Mouse (Mus musculus) left cerebral cortex, adult 2 months (tissue): ENCODE measurements around the gene Bcl9. TPM values are rescaled to one million over a fixed set of nuclear protein-coding genes. Genes with fewer than 3 reads are reported as not detected.

Experiments used
- DNase-seq, 2 experiments: peaks; one replicate each; pipeline ENCODE4 v3.0.0; 2021 to 2022; ENCODE audit warnings: low spot score in 2 of 2, mixed read lengths in 1 of 2; ENCODE audit errors: extremely low spot score in 1 of 2
- H3K27ac ChIP-seq: fragments of 200-600 bp; 2 replicates; pipeline ENCODE4 v1.8.1; 2022
- H3K4me3 ChIP-seq: fragments of 200-600 bp; 2 replicates; pipeline ENCODE4 v1.8.1; 2022
- CTCF ChIP-seq: fragments of 200-600 bp; IDR thresholded peaks from 2 replicates; pipeline ENCODE4 v1.8.1; 2022; ENCODE audit warnings: antibody characterized with exemption, mild to moderate bottlenecking, moderate library complexity
- intact Hi-C: fragments of 180-260 bp; cut with DNase I; formaldehyde crosslinking; loops from one replicate; pipeline ENCODE4 v1.15.1; 2025
- total RNA-seq, 2 experiments: library from RNA; stranded (reverse); gene quantifications; 2 replicates each; pipeline ENCODE4 v1.2.3; 2021

Bcl9 gene
- total RNA-seq, 2 experiments from 2014 or later, result 55.3 to 60.0 TPM

DNA sequence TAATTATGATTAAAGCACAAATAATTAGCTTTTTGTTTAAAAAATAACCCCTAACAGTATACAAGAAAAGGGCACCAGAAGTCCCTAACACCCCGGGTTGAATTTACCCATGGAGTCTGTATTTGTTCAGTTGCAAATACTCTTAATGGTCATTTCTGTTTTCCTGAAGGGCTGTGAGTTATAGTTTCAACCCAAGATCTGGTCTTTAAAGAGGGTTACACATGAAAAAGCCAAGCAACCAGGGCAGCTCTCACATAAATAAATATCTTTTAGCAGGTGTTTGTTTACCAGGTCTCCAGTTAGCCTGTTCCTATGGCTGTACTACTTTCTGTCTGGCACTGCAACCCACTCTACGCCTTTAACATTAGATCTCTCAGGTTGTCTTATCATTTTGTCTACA is 137.7 kb downstream of the Bcl9 start:
- DNase-seq, result no peak
- no peak overlapping the region for H3K4me3 ChIP-seq
- intact Hi-C loops, result loop anchor here (2.0 kb wide), 1 partner anchor 67 kb away; no protein-coding TSS in a partner anchor

DNA sequence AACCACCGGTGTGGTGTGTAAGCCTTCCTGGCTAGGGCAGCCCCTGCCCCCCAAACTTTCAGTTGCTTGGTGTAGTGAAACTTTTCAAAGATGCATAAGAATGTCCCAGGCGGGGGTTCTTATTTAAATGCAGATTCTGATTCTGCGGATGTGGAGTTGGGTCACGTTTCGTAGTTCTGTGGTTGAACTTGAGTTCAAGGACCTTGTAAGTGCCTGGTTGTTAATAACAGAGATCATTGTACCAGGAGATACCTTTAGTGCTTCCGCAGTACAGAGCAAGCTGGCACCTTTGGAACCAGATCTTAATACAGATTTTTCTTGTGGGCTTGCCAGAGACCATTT is 138.2 kb downstream of the Bcl9 start:
- TF ChIP-seq CTCF, result no peak
- no peak for DNase-seq
- peak overlapping the region; percentile 78 for H3K4me3 ChIP-seq
- no peak overlapping the region; the same call in 1 of the 2 replicates for H3K27ac ChIP-seq
- intact Hi-C loops, result loop anchor here (2.0 kb wide), 1 partner anchor 67 kb away; no protein-coding TSS in a partner anchor

More for the DNA sequence above, 137.7 kb downstream of the Bcl9 start:
- TF ChIP-seq CTCF, result no peak
- H3K27ac ChIP-seq, result no peak overlapping the region

DNA sequence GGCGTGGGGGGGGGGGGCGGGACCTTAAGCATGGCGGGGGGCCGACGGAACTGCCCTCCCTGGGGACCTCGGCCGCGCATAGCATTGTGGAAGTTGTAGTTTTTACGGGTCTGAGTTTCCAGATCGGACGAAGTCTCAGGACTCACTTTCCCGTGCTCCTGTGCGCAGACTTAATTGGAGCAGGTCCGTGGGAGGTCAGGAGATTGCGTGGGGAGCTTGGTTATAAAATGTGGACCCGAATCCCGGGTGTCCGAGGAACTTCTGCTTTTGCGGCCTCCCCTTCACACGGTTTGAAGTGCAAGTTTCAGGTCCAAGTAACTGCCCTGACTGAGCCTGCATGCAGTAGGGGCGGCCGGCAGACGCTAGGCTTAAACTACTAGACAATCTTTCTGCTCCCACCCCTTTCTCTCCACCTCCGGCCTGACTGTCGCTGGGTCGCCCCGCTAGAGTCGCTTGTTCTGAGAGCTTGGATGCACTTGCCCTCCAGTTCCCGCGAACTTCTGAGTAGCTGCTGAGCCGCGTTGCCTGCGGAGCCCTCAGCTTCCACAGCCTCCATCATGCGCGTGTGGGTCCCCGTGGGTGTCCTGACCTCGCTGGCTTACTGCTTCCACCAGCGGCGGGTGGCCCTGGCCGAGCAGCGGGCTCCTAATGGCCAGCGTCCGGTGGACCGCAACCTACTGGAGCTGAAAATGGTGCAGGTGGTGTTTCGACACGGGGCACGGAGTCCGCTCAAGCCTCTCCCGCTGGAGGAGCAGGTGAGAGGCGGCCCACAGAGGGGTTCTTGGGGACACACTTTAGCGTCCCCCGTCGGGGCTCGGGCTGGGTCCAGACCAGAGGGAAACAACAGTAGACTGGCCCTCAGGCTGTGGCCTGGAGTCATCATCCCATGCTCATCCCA is 138.9 kb downstream of the Bcl9 start, which contains the start of gene Acp6:
Acp6 (plus strand) TSS at position 167 of the 898 bp plus-strand sequence.
- DNase-seq, result peak; percentile 87 to 89
- Histone ChIP-seq H3K4me3 (peak within 1 kb of the TSS; percentile 78), H3K27ac (peak within 1 kb of the TSS; percentile 88)
- no peak; the same call in 1 of the 2 replicates for TF ChIP-seq CTCF
- intact Hi-C loops, result loop anchor here (2.0 kb wide), 1 partner anchor 68 kb away; no protein-coding TSS in a partner anchor

DNA sequence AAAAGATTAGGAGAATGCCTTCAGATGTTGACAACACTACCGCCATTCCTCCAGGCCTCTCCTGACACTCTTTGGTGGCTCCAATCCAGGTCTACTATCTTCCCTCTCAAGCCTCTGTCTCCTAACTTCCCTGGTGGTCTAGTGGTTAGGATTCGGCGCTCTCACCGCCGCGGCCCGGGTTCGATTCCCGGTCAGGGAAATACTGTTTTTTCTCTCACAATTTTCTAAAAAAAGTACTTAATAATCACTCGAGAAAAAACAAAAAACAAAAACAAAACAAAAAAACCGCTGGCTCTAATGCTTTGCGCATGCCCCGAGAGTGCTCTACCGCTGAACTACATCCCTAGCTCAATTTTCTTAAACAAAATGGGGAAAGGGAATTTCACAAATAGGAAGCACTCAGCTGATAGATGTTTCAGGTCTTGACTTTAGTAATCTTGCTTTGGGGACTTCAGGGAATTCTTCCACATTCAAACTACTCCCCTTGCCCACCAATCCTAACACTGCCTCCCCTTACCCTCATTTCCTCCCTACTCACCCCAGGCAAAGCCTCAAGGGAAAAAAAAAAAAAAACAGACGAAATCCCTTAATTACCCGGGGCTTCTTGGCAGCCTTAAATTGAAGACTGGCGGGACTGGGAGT is 139.6 kb downstream of the Bcl9 start:
- Histone ChIP-seq H3K4me3 (peak overlapping the region; percentile 78), H3K27ac (peak overlapping the region; percentile 82)
- no peak for TF ChIP-seq CTCF
- DNase-seq, result peak; percentile 88 to 95
- intact Hi-C loops, result loop anchor here (2.0 kb wide), 1 partner anchor 69 kb away; no protein-coding TSS in a partner anchor

DNA sequence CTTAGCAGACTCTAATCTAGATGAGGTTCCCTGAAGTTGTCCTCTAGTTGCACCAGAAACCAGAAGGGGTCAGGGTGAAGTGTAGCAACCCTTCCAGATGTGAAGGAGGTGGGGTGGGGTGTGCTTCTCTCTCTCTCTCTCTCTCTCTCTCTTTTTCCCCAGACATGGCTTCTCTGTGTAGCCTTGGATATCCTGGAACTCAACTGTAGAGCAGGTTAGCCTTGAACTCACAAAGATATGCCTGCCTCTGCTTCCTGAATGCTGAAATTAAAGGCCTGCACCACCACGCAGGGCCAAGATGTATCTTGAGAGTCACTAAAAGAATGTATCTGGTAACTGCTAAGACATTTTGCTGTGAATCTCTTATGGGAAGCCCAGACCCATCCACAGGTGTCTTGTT is 140.4 kb downstream of the Bcl9 start:
- intact Hi-C loops, result no loop called here
- no peak overlapping the region for H3K4me3 ChIP-seq
- DNase-seq, result no peak
- no peak overlapping the region for H3K27ac ChIP-seq
- no peak for TF ChIP-seq CTCF

DNA sequence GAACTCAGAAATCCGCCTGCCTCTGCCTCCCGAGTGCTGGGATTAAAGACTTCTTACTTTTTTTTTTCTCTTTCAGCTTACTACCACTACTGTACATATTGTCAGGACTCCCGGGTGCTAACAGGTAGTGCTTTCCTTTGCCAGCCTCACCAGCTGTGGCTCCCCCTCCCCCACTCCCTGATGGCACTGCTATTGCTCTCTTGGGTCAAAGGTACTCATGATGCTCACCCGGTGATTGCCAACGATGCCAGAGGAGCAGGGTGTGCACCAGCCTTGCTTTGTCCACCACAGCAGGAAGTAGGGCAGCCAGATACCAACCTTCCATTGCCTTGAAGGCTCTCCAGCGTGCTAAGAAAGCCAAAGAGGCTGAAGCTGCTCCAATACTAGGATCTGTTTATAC is 141.3 kb downstream of the Bcl9 start:
- DNase-seq, result no peak
- no peak for TF ChIP-seq CTCF
- Histone ChIP-seq H3K4me3 (no peak overlapping the region), H3K27ac (no peak overlapping the region)
- intact Hi-C loops, result no loop called here

Other genes starting within 250 kb of the Bcl9 start
- gene Acp6, start 139.1 kb downstream of the Bcl9 start, total RNA-seq, result 10 to 100 TPM; 26.1 to 32.1 TPM
- gene Olfr1402, start 124.1 kb upstream of the Bcl9 start, total RNA-seq, result not detected